Comparison of ENCODE assay signal across 11 mouse cellular contexts in the genomic region with DNA sequence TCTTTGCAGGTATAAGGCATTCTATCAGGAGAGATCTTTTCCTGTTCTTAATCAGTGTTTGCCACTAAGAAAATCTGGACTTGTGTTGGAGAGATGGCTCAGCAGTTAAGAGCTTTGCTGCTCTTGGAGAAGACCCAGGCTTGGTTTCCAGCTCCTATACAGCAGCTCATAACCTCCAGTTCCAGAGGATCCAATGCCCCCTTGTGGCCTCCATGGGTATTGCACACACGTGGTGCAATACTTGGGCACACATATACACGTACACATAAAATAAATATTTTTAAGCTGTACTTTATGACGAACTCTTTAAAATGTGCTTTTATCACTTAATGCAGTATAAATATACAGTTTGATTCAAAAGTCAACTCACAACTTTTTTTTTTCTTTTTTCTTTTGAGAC. TPM values are rescaled to one million over a fixed set of nuclear protein-coding genes. Genes with fewer than 3 reads are reported as not detected.
DNase-seq lines count a peak whose midpoint lies in the region; ATAC-seq and TF ChIP-seq lines count a peak whose summit lies in the region.
"Had no signal": no experiment of that assay in that cellular context is flagged by ENCODE, and none has a peak within 500 bp of the region (broad histone marks: within the 10 kb centered on the region; RNA-seq: fewer than 3 reads in every experiment).

No protein-coding gene starts in this region.

- TF ChIP-seq POLR2A in testis, adult 2 months (IDR thresholded peaks at IDR 0.05; ENCODE audit: control insufficient read depth, low read depth, low read length) = no peak

- H3K4me1 ChIP-seq in midbrain, embryonic 11.5 days (ENCODE audit: control insufficient read depth, insufficient read depth, low read length) = no peaks in the 10 kb centered on the region
- H3K4me1 ChIP-seq in midbrain, embryonic 14.5 days (ENCODE audit: control insufficient read depth, insufficient read depth, low read length) = no peaks in the 10 kb centered on the region
- H3K4me1 ChIP-seq in testis, adult 2 months (ENCODE audit: control insufficient read depth, insufficient read depth, low read length) = no peaks in the 10 kb centered on the region

- no peak for DNase-seq in gastrocnemius, adult 2 months
- no peak for DNase-seq in gastrocnemius, postnatal 10 days
- peak; percentile 35 for DNase-seq in midbrain, embryonic 11.5 days (ENCODE audit: low spot score, missing footprints)
- DNase-seq in midbrain, embryonic 14.5 days = no peak
- peak; percentile 15 for DNase-seq in T-cell, adult 2 months (ENCODE audit: low spot score)
- DNase-seq in yolk sac, embryonic 10.5 days (ENCODE audit: low spot score) = no peak
- no peak for DNase-seq in gastrocnemius, adult 8-10 months (ENCODE audit: low spot score in 2 of 2)
- DNase-seq: gastrocnemius, postnatal 36 days had no signal

- H3K9me3 ChIP-seq in midbrain, embryonic 11.5 days (ENCODE audit: control insufficient read depth, low read length) = peaks cover 2% of the 10 kb centered on the region; the same call in 1 of the 2 replicates
- H3K9me3 ChIP-seq in midbrain, embryonic 14.5 days (ENCODE audit: control insufficient read depth, low read length) = no peaks in the 10 kb centered on the region

- H3K4me3 ChIP-seq in gastrocnemius, adult 2 months = no peak overlapping the region
- no peak overlapping the region for H3K4me3 ChIP-seq in midbrain, embryonic 11.5 days (ENCODE audit: low read depth, low read length)
- no peak overlapping the region for H3K4me3 ChIP-seq in midbrain, embryonic 14.5 days (replicated peaks; ENCODE audit: low read depth, low read length)
- H3K4me3 ChIP-seq in testis, adult 2 months (ENCODE audit: control insufficient read depth, low read depth, low read length) = peak overlapping the region; percentile 74; the same call in 1 of the 2 replicates

- no peaks in the 10 kb centered on the region for H3K36me3 ChIP-seq in midbrain, embryonic 11.5 days (ENCODE audit: control insufficient read depth, insufficient read depth, low read length)
- no peaks in the 10 kb centered on the region for H3K36me3 ChIP-seq in midbrain, embryonic 14.5 days (ENCODE audit: control insufficient read depth, insufficient read depth, low read length)
- peaks cover 4% of the 10 kb centered on the region for H3K36me3 ChIP-seq in testis, adult 2 months (ENCODE audit: control insufficient read depth, insufficient read depth, low read length)

- no peaks in the 10 kb centered on the region for H3K27me3 ChIP-seq in midbrain, embryonic 11.5 days (ENCODE audit: control insufficient read depth, insufficient read depth, low read length)
- no peaks in the 10 kb centered on the region for H3K27me3 ChIP-seq in midbrain, embryonic 14.5 days (ENCODE audit: control insufficient read depth, insufficient read depth, low read length)
- no peaks in the 10 kb centered on the region for H3K27me3 ChIP-seq in testis, adult 2 months (ENCODE audit: control insufficient read depth, insufficient read depth, low read length)

- WGBS in midbrain, embryonic 11.5 days = 95% methylated on average over 3 of the region's 3 CpGs
- 94% methylated on average over 3 of the region's 3 CpGs for WGBS in midbrain, embryonic 14.5 days

- intact Hi-C loops in gastrocnemius, adult 2 months (cut with DNase I) = no loop called here

- peak; percentile 33; the same call in 1 of the 2 replicates for TF ChIP-seq CTCF in gastrocnemius, adult 2 months (IDR thresholded peaks at IDR 0.05)
- peak; percentile 63; the same call in 1 of the 2 replicates for TF ChIP-seq CTCF in testis, adult 2 months (IDR thresholded peaks at IDR 0.05; ENCODE audit: control insufficient read depth, insufficient read depth, insufficient replicate concordance, low read depth, low read length)

- no peak overlapping the region for H3K4me2 ChIP-seq in midbrain, embryonic 11.5 days
- no peak overlapping the region for H3K4me2 ChIP-seq in midbrain, embryonic 14.5 days (ENCODE audit: low read length)

- H3K9ac ChIP-seq in midbrain, embryonic 11.5 days (ENCODE audit: low read length) = no peak overlapping the region
- no peak overlapping the region for H3K9ac ChIP-seq in midbrain, embryonic 14.5 days (replicated peaks; ENCODE audit: low read length)

- no peak overlapping the region for H3K27ac ChIP-seq in gastrocnemius, adult 2 months
- no peak overlapping the region for H3K27ac ChIP-seq in midbrain, embryonic 11.5 days (ENCODE audit: low read depth, low read length)
- H3K27ac ChIP-seq in midbrain, embryonic 14.5 days (replicated peaks; ENCODE audit: low read depth, low read length) = no peak overlapping the region
- no peak overlapping the region for H3K27ac ChIP-seq in testis, adult 2 months (ENCODE audit: control insufficient read depth, insufficient read depth, low read depth, low read length)
- H3K27ac ChIP-seq: macrophage had no signal

- ATAC-seq in midbrain, embryonic 11.5 days (ENCODE audit: low FRiP score) = no peak
- ATAC-seq in midbrain, embryonic 14.5 days (ENCODE audit: low FRiP score, low TSS enrichment) = no peak
- ATAC-seq: inflammation-experienced regulatory T-cells, adult 6 months had no signal

RNA-seq across cellular contexts. Expression of a gene that starts 22.1 kb away (rescaled TPM):
- 100 to 1,000 TPM; 159 to 169 TPM for total RNA-seq in gastrocnemius, adult 2 months (2021)
- 100 to 1,000 TPM; 138 to 140 TPM for total RNA-seq in gastrocnemius, postnatal 10 days (2021)
- 277 and 302 TPM in 2 replicates for polyA plus RNA-seq in midbrain, embryonic 11.5 days (2014; fragmentation: Nextera tagmentation; extraction: Ambion mirVana)
- polyA plus RNA-seq in midbrain, embryonic 14.5 days (2014; fragmentation: Nextera tagmentation; extraction: Ambion mirVana) = 160 and 162 TPM in 2 replicates
- polyA plus RNA-seq in testis, adult 2 months (2012; rRNA removed) = 23.5 and 25.0 TPM in 2 replicates
- 100 to 1,000 TPM; 174 to 196 (median 184) TPM for total RNA-seq in gastrocnemius, adult 8-10 months (2022)

RNA-seq across cellular contexts. Expression of a gene that starts 24.6 kb away (rescaled TPM):
- under 1 TPM in 1 of 2 experiments, not detected in 1; 0.11 TPM for total RNA-seq in gastrocnemius, adult 2 months (2021)
- 1 to 10 TPM; 1.2 to 2.1 TPM for total RNA-seq in gastrocnemius, postnatal 10 days (2021)
- 1.1 and 1.5 TPM in 2 replicates for polyA plus RNA-seq in midbrain, embryonic 11.5 days (2014; fragmentation: Nextera tagmentation; extraction: Ambion mirVana)
- polyA plus RNA-seq in midbrain, embryonic 14.5 days (2014; fragmentation: Nextera tagmentation; extraction: Ambion mirVana) = 2.1 and 2.4 TPM in 2 replicates
- polyA plus RNA-seq in testis, adult 2 months (2012; rRNA removed) = 295 and 322 TPM in 2 replicates
- under 1 TPM in 2 of 4 experiments, not detected in 2; 0.18 to 0.24 TPM for total RNA-seq in gastrocnemius, adult 8-10 months (2022)

Comparison
In these comparisons a context has a peak if more than half of its experiments do, and no peak if none do; other contexts are left out.
1. DNase-seq: peak in midbrain, embryonic 11.5 days (single experiment) and T-cell, adult 2 months (single experiment); none in gastrocnemius, adult 2 months (single experiment), gastrocnemius, postnatal 10 days (single experiment), midbrain, embryonic 14.5 days (single experiment), yolk sac, embryonic 10.5 days (single experiment) and gastrocnemius, adult 8-10 months (0 of 2).